Mouse (Mus musculus): ENCODE measurements around the gene Calcoco1. TPM values are rescaled to one million over a fixed set of nuclear protein-coding genes. Genes with fewer than 3 reads are reported as not detected.
A peak's percentile ranks its signal among the peaks of the same experiment; 100 is the strongest.

Gene Calcoco1
- total and polyA plus RNA-seq, 2 experiments from 2014 or later: 36.9 to 42.6 TPM

DNA sequence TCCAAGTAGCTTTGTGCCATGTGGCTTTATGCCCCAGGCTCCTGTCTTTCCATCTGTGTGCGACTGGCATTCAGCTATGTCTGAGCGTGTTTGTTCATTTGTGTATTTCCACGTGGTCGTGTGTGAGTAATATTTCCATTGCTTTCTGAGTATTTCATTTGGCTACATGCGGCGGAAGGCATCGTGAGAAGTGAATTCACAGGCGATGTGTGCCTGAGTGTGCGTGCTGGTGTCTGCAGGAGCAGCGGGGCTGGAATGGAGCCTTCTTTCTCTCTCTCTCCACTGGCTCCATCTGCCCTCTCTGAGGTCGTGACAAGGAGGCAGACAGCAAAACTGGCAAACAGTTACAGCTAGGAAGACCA, 24.1 kb upstream of the Calcoco1 start:
- Histone ChIP-seq H3K9ac (peak overlapping the region; percentile 74), H3K27me3 (ENCODE audit: insufficient read depth, low read length) (no peaks in the 10 kb centered on the region), H3K4me1 (ENCODE audit: insufficient read depth) (peaks cover 43% of the 10 kb centered on the region), H3K27ac (ENCODE audit: low read depth, low read length) (peak overlapping the region; percentile 90), H3K4me2 (ENCODE audit: low read depth) (peak overlapping the region; percentile 64), H3K36me3 (ENCODE audit: insufficient read depth) (no peaks in the 10 kb centered on the region), H3K9me3 (ENCODE audit: low read length) (no peaks in the 10 kb centered on the region), H3K4me3 (ENCODE audit: low read depth, low read length) (peak overlapping the region; percentile 29; the same call in 1 of the 2 replicates)
- no peak for DNase-seq
- WGBS: 8% methylated on average over 11 of the region's 11 CpGs
- peak; percentile 67 for ATAC-seq
- no peak for TF ChIP-seq CTCF (IDR thresholded peaks at IDR 0.05; ENCODE audit: low read depth)

DNA sequence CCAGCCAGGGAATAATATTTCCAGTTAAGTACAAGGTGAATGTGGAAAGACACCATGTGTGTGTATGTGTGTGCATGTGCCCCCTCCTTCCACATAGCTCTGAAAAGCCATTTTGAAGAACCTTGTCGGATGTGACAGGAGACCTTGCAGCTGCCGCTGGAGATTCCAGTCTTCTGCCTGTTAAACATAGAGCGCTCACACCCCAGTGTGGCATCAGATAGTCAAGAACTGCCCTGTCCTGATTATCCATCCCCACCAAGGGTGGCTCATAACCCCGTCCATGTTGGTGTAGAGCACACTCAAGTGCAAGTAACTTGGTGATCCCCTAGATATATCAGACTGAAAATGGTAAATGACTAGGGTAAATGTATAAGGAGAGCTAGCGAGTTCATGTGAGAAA, 23.4 kb upstream of the Calcoco1 start:
- no peak for ATAC-seq
- H3K27me3 ChIP-seq (ENCODE audit: insufficient read depth, low read length): no peaks in the 10 kb centered on the region
- no peak overlapping the region for H3K4me2 ChIP-seq (ENCODE audit: low read depth)
- no peak overlapping the region for H3K4me3 ChIP-seq (ENCODE audit: low read depth, low read length)
- no peaks in the 10 kb centered on the region for H3K36me3 ChIP-seq (ENCODE audit: insufficient read depth)
- no peaks in the 10 kb centered on the region for H3K9me3 ChIP-seq (ENCODE audit: low read length)
- peaks cover 43% of the 10 kb centered on the region for H3K4me1 ChIP-seq (ENCODE audit: insufficient read depth)
- no peak overlapping the region for H3K9ac ChIP-seq
- H3K27ac ChIP-seq (ENCODE audit: low read depth, low read length): peak overlapping the region; percentile 90
- no peak for TF ChIP-seq CTCF (IDR thresholded peaks at IDR 0.05; ENCODE audit: low read depth)
- DNase-seq: peak; percentile 56
- 36% methylated on average over 5 of the region's 5 CpGs for WGBS

DNA sequence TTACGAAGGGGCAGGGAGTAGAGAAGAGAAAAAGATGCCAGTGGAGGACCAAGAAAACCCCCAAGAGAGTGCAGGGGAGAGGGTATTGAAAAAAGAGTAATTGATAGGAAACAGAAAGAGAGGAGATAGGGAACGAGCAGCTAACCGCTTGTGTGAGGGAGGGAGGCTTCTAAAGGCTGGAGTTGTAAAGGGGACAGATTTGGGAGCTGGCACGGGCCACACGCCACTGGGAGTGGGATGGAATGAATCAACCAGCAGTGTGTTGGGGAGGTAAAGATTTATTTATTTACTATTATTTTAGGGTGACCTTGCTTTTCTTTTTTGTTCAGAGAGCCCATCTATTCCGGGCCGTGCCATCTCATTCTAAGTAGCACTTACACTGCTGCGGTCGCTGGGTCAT, 22.9 kb upstream of the Calcoco1 start:
- Histone ChIP-seq H3K27me3 (ENCODE audit: insufficient read depth, low read length) (no peaks in the 10 kb centered on the region), H3K36me3 (ENCODE audit: insufficient read depth) (no peaks in the 10 kb centered on the region), H3K4me3 (ENCODE audit: low read depth, low read length) (no peak overlapping the region), H3K4me1 (ENCODE audit: insufficient read depth) (peaks cover 40% of the 10 kb centered on the region), H3K9ac (peak overlapping the region; percentile 49; the same call in 1 of the 2 replicates), H3K4me2 (ENCODE audit: low read depth) (no peak overlapping the region), H3K9me3 (ENCODE audit: low read length) (no peaks in the 10 kb centered on the region), H3K27ac (ENCODE audit: low read depth, low read length) (peak overlapping the region; percentile 90)
- DNase-seq (no peak), ATAC-seq (no peak)
- WGBS: 29% methylated on average over 9 of the region's 9 CpGs
- TF ChIP-seq CTCF (IDR thresholded peaks at IDR 0.05; ENCODE audit: low read depth): no peak

DNA sequence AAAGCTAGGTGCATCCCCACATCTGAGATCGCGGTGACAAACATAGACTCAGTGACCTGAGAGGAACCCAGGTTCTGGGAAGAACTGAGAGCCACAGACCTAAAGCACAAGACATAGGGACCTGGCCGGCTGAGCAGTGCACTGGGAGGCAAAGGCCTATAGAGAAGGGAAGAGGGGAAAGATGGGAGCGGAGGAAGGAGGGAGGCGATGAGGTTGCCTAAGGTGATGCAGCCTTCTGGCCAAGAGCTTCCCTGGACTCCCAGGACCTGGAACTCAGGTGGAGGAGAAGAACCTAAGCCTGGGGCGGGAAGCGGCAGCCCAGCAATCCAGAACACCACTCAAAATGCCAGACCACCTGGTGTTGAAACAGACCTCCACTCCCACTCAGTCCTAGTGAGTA, 22.4 kb upstream of the Calcoco1 start:
- Histone ChIP-seq H3K4me1 (ENCODE audit: insufficient read depth) (peaks cover 40% of the 10 kb centered on the region), H3K36me3 (ENCODE audit: insufficient read depth) (no peaks in the 10 kb centered on the region), H3K4me3 (ENCODE audit: low read depth, low read length) (no peak overlapping the region), H3K27me3 (ENCODE audit: insufficient read depth, low read length) (no peaks in the 10 kb centered on the region), H3K4me2 (ENCODE audit: low read depth) (0 out of 2 replicates have a peak overlapping the region, but pooled peaks have one; percentile 0), H3K9ac (peak overlapping the region; percentile 49), H3K27ac (ENCODE audit: low read depth, low read length) (peak overlapping the region; percentile 90), H3K9me3 (ENCODE audit: low read length) (no peaks in the 10 kb centered on the region)
- 20% methylated on average over 7 of the region's 7 CpGs for WGBS
- no peak for ATAC-seq
- TF ChIP-seq CTCF (IDR thresholded peaks at IDR 0.05; ENCODE audit: low read depth): no peak
- no peak for DNase-seq

DNA sequence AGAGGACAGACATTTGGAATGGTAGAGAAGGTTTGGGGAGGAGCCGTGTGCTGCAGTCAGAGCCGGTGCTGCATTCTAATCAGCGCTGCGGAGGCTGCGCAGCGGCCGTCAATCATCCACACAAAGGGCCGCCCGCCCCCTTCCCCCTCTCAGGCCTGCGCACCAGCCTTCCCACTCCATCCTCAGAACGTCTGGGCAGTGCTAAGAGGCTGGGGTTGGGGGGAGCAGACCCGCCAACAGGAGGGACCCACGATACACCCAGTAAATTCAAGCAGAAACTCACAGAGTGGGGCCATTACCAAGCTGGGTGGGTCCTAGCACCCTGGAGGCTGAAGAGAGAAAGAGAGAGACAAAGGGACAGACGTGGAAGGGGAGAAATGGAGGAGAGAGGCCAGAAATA, 22.0 kb upstream of the Calcoco1 start:
- peak overlapping the region; percentile 90 for H3K27ac ChIP-seq (ENCODE audit: low read depth, low read length)
- H3K4me1 ChIP-seq (ENCODE audit: insufficient read depth): peaks cover 42% of the 10 kb centered on the region
- H3K4me2 ChIP-seq (ENCODE audit: low read depth): 0 out of 2 replicates have a peak overlapping the region, but pooled peaks have one; percentile 0
- 1% methylated on average over 13 of the region's 14 CpGs for WGBS
- peak; percentile 85 for DNase-seq
- H3K36me3 ChIP-seq (ENCODE audit: insufficient read depth): no peaks in the 10 kb centered on the region
- no peaks in the 10 kb centered on the region for H3K27me3 ChIP-seq (ENCODE audit: insufficient read depth, low read length)
- peak; percentile 52 for ATAC-seq
- H3K4me3 ChIP-seq (ENCODE audit: low read depth, low read length): no peak overlapping the region
- 0 out of 2 replicates have a peak, but pooled peaks have one; percentile 14 for TF ChIP-seq CTCF (IDR thresholded peaks at IDR 0.05; ENCODE audit: low read depth)
- no peaks in the 10 kb centered on the region for H3K9me3 ChIP-seq (ENCODE audit: low read length)
- peak overlapping the region; percentile 49 for H3K9ac ChIP-seq

DNA sequence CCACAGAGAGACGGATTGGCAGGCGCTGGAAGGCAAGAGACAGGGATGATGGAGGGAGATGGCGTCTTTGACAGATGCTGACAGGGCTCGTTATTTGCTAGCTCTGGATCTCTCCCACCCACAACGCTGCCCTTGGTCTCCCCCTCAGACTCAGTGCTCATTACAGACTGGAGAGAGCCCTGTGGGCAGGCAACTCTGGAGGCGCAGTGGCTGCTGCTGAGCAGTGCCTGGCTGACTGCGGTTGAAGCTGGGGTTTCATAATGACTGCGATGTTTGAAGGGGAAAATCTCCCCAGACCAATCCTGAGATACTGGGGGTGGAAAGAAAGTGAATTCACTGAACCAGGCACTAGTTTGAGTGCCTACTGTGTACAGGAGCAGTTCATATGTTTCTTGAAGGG, 21.2 kb upstream of the Calcoco1 start:
- 0 out of 2 replicates have a peak overlapping the region, but pooled peaks have one; percentile 49 for H3K9ac ChIP-seq
- DNase-seq: peak; percentile 55
- H3K4me3 ChIP-seq (ENCODE audit: low read depth, low read length): no peak overlapping the region
- 17% methylated on average over 8 of the region's 8 CpGs for WGBS
- no peaks in the 10 kb centered on the region for H3K27me3 ChIP-seq (ENCODE audit: insufficient read depth, low read length)
- TF ChIP-seq CTCF (IDR thresholded peaks at IDR 0.05; ENCODE audit: low read depth): no peak
- no peaks in the 10 kb centered on the region for H3K9me3 ChIP-seq (ENCODE audit: low read length)
- no peak overlapping the region for H3K4me2 ChIP-seq (ENCODE audit: low read depth)
- H3K36me3 ChIP-seq (ENCODE audit: insufficient read depth): no peaks in the 10 kb centered on the region
- no peak for ATAC-seq
- H3K27ac ChIP-seq (ENCODE audit: low read depth, low read length): peak overlapping the region; percentile 90
- peaks cover 41% of the 10 kb centered on the region for H3K4me1 ChIP-seq (ENCODE audit: insufficient read depth)

DNA sequence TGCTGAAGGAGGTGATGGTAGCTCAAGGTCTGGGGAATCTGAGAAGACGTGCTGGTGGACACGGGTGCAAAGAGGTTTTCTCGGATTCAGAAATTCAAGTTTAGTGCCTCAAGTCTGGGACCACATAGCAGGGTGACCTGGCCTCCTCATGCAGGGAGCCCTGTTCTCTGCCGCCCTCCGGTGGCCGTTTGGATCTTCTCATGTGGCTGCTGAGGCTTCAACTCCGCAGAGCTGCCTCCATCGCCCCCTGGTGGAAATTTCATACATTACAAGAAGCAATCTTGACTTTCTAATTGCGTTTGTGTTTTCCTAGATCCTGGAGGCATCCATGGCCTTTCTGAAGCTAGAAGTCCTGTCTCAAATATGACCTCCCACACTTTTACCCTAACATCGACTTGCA, 20.6 kb upstream of the Calcoco1 start:
- Histone ChIP-seq H3K27ac (ENCODE audit: low read depth, low read length) (peak overlapping the region; percentile 90), H3K4me3 (ENCODE audit: low read depth, low read length) (no peak overlapping the region), H3K9ac (no peak overlapping the region), H3K4me2 (ENCODE audit: low read depth) (no peak overlapping the region), H3K27me3 (ENCODE audit: insufficient read depth, low read length) (no peaks in the 10 kb centered on the region), H3K4me1 (ENCODE audit: insufficient read depth) (peaks cover 35% of the 10 kb centered on the region), H3K9me3 (ENCODE audit: low read length) (no peaks in the 10 kb centered on the region), H3K36me3 (ENCODE audit: insufficient read depth) (no peaks in the 10 kb centered on the region)
- peak; percentile 40 for ATAC-seq
- TF ChIP-seq CTCF (IDR thresholded peaks at IDR 0.05; ENCODE audit: low read depth): peak; percentile 100
- peak; percentile 96 for DNase-seq
- WGBS: 1% methylated on average over 10 of the region's 10 CpGs
